Mouse (Mus musculus): ENCODE measurements around the gene Grcc10.

- TF ChIP-seq TAL1 (IDR thresholded peaks at IDR 0.05; ENCODE audit: low read length): no peak
- TF ChIP-seq GATA1 (IDR thresholded peaks at IDR 0.05; ENCODE audit: low read length): no peak
Measured at GRCm38 (mm10) chr6:124706061-124706627, 35.0 kb downstream of the Grcc10 start.

Data from erythroblast, embryonic 14.5 days (primary cell).